Mouse (Mus musculus) bone marrow macrophage, adult 2 months (primary cell): ENCODE data around the gene Ptdss2. TPM values are rescaled to one million over a fixed set of nuclear protein-coding genes. Genes with fewer than 3 reads are reported as not detected.

Experiments used
- H3K27ac ChIP-seq: 2 replicates; pipeline ENCODE4 v1.5.1; 2012; ENCODE audit warnings: low read depth, low read length; ENCODE audit not compliant: insufficient read depth
- H3K4me1 ChIP-seq: 2 replicates; pipeline ENCODE4 v1.6.1; 2012; ENCODE audit warnings: low read length; ENCODE audit not compliant: control insufficient read depth, insufficient read depth
- H3K4me3 ChIP-seq: 2 replicates; pipeline ENCODE4 v1.5.1; 2012; ENCODE audit warnings: mild to moderate bottlenecking, low read length, moderate library complexity; ENCODE audit not compliant: insufficient read depth
- CTCF ChIP-seq: IDR thresholded peaks from 2 replicates; pipeline ENCODE4 v1.5.1; 2012; ENCODE audit warnings: low read depth, mild to moderate bottlenecking, low read length, moderate library complexity
- POLR2A ChIP-seq: IDR thresholded peaks from 2 replicates; pipeline ENCODE4 v1.6.1; 2012; ENCODE audit warnings: mild to moderate bottlenecking, low read depth, low read length, borderline replicate concordance
- polyA plus RNA-seq: library from polyadenylated mRNA; stranded (reverse); fragments of >200 nt; gene quantifications from 2 replicates; pipeline ENCODE4 v1.2.4, GENCODE M21; 2012; ENCODE audit not compliant: missing spikeins, insufficient read depth, insufficient read length

The Ptdss2 gene
- polyA plus RNA-seq, 1 experiment, result 20.7 TPM

DNA sequence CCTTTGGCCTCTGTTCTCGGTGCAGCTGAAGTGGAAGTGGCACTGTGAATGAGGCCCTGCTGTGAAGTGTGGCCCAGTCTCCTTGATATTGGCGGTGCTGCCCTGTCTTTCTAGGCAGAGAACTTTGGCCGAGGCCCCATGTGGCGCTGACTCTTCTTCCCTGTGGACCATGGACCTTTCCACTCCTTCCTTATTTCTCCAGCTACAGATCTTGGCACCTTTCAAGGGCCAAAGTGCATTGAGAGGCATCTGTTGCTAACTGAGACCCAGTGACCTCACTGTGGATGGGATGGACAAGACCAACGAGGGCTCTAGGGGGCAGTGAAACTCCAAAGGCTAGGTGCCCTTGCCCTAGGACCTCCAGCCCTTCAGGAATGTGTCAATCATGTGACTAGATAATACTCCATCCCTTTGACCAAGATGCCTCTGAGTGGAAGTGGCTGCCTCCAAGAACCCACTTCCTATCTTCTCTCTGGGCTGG lies 1.1 kb upstream of the Ptdss2 start:
- Histone ChIP-seq H3K4me3 (no peak overlapping the region), H3K4me1 (peaks cover 16% of the 10 kb centered on the region), H3K27ac (no peak overlapping the region)
- TF ChIP-seq CTCF, result no peak
- no peak for TF ChIP-seq POLR2A

- H3K27ac ChIP-seq, result peak overlapping the region; percentile 64
- TF ChIP-seq POLR2A, result no peak
- TF ChIP-seq CTCF, result no peak
- peaks cover 19% of the 10 kb centered on the region for H3K4me1 ChIP-seq
- peak overlapping the region; percentile 72 for H3K4me3 ChIP-seq
Measured at GRCm38 (mm10) chr7:141122689-141123516, 721 bp downstream of the Ptdss2 start.

GRCm38 (mm10) chr7:141123517-141123856 lies 1.3 kb downstream of the Ptdss2 start:
- H3K27ac ChIP-seq, result peak overlapping the region; percentile 64
- H3K4me1 ChIP-seq, result peaks cover 19% of the 10 kb centered on the region
- peak overlapping the region; percentile 72 for H3K4me3 ChIP-seq
- TF ChIP-seq CTCF, result no peak
- TF ChIP-seq POLR2A, result 0 out of 2 replicates have a peak, but pooled peaks have one; percentile 3

DNA sequence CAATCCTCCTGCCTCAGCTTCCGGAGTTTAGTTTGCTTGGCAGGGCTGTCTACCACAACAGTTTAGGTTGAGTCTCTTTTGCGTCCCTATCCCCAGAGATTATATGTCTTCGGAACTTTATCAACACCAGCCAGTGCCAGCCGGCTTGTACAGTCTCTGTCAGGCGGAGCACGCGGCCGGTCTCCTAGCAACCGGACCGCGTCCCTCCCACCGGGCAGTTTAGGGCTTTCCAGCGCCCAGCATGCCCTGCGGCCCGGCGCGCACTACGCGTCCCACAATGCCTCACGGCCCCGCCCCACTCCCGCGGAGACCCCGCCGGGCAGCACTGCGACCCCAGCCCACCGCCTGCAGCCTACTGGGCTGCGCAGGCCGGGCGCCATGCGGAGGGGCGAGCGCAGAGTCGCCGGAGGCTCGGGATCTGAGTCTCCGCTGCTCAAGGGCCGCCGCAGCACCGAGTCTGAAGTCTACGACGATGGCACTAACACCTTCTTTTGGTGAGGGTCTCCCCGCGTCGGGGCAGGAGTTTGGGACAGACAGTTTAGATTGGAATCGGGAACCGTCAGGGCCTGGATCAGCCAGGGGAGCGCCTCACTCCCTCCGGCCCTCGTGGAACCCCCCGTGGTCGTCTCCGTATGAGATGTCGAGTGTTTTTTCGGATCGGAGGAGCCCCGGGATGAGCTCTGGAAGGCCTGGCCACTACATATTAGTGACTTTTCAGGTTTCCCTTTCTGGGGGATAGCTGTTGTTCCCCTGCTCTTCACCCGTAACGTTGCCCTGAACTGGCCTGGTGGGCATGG lies 9.0 kb downstream of the Ptdss2 start:
- peak overlapping the region; percentile 83 for H3K4me3 ChIP-seq
- H3K4me1 ChIP-seq, result peaks cover 33% of the 10 kb centered on the region
- no peak overlapping the region for H3K27ac ChIP-seq
- TF ChIP-seq CTCF (no peak), POLR2A (no peak)

DNA sequence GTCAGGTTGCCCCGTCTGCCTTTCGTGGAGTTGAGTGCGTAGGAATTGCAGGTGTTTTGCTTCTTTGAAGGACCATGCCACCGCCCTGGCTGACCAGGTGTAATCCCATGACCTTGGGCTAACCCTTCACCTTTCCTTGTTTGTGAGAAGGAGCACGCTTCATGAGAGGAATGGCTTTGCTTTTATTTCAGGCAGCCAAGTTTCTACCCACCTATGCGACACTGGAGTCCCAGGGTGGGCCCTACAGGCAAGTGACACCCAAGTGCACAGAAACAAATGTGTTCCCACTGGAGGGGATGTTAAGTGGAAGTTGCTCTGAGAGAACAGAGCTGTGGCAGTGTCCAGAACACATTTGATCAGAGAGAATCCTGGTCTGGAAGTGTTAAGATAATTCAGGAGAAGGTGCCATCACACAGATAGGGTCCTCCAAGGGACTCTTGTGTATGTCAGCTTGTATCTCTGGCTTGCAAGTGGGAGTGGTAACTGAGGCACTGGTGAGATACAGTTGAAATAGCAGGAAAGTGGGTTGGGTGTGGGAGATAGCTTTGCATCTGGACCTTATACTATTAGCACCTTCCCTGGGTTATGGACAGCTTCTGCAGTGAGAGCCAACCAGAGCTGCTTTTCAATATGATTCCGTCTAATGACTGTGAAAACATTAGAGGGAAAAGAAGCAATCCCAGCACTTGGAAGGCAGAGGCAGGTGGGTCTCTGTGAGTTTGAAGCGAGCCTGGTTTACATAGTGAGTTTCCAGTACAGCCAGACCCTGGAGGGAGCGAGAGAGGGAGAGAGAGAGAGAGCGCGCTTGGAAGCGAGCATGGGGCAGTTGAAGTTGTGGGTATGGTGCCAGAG lies 9.9 kb downstream of the Ptdss2 start:
- TF ChIP-seq POLR2A (no peak), CTCF (no peak)
- Histone ChIP-seq H3K27ac (no peak overlapping the region), H3K4me3 (peak overlapping the region; percentile 83), H3K4me1 (peaks cover 33% of the 10 kb centered on the region)

DNA sequence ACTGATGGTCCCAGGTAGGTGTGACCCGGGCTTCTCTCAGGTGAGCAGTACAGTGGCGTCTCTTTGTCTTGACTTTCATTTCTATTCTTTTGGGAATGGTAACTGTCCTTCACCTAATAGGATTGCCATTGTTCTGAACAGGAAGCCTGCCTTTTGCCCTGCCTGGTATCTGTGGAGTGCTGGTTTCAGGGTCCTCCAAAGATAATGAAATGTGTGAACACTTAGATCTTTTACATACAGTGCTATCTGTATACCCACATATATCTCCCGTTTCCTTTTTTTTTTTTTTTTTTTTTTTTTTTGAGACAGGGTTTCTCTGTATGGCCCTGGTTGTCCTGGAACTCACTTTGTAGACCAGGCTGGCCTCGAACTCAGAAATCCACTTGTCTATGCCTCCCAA lies 19.1 kb downstream of the Ptdss2 start:
- no peak overlapping the region for H3K4me3 ChIP-seq

GRCm38 (mm10) chr7:141143112-141143511 lies 20.9 kb downstream of the Ptdss2 start:
- TF ChIP-seq POLR2A (no peak), CTCF (peak; percentile 18; the same call in 1 of the 2 replicates)
- H3K4me1 ChIP-seq, result no peaks in the 10 kb centered on the region
- H3K4me3 ChIP-seq, result no peak overlapping the region
- no peak overlapping the region for H3K27ac ChIP-seq

More for the DNA sequence above, 19.1 kb downstream of the Ptdss2 start:
- Histone ChIP-seq H3K27ac (no peak overlapping the region), H3K4me1 (no peaks in the 10 kb centered on the region)
- no peak for TF ChIP-seq POLR2A
- TF ChIP-seq CTCF, result no peak

DNA sequence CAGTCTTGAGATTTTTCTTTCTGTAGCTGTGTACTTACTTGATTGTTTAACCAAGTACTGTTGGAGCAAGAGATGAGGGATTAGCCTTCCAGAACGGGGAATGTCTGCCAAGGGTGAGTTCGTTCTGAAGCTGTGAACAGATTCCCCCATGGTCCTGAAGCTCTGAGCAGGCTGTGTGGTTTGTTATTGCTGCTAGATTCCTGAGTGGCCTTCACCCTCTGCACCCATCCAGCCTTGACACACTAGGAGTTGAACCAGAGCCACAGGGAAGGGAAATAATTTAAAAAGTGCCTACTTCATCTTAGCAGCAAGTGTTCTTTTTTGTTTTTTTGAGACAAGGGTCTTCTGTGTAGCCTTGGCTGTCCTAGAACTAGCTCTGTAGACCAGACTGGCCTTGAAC lies 21.7 kb downstream of the Ptdss2 start:
- H3K4me3 ChIP-seq, result no peak overlapping the region
- H3K4me1 ChIP-seq, result no peaks in the 10 kb centered on the region
- no peak overlapping the region for H3K27ac ChIP-seq
- TF ChIP-seq POLR2A, result no peak
- no peak for TF ChIP-seq CTCF

DNA sequence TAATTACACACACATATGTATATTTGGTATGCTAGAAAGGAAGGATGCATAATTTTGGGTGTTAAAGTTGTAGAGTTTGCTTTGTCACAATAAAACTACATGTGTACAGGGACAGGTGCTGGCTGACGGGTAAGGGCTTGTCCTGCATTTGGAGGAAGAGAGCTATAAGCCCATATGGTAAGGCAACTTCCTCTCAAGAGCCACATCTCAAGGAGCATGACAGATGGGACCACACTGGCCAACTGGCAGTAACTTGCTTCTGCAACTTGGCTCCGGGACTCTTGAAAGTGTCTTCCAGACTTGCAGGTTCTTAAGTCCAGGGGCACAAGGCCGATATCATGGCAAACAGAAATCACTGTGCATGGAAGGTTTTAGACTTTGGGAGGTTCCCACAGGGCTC lies 22.5 kb downstream of the Ptdss2 start:
- Histone ChIP-seq H3K27ac (no peak overlapping the region), H3K4me1 (no peaks in the 10 kb centered on the region)
- TF ChIP-seq CTCF (no peak), POLR2A (no peak)

More for the DNA sequence above, 22.5 kb downstream of the Ptdss2 start:
- no peak overlapping the region for H3K4me3 ChIP-seq
